Mouse (Mus musculus) macrophage (primary cell): ENCODE data around the gene Zfp213. TPM values are rescaled to one million over a fixed set of nuclear protein-coding genes. Genes with fewer than 3 reads are reported as not detected.

ENCODE experiments used
- H3K27ac ChIP-seq: fragments of 350-480 bp; formaldehyde crosslinking; 2 replicates; pipeline ENCODE4 v1.9.0; 2021
- H3K36me3 ChIP-seq: fragments of 350-480 bp; formaldehyde crosslinking; 2 replicates; pipeline ENCODE4 v1.9.0; 2021; ENCODE audit errors: inconsistent target
- H3K4me3 ChIP-seq: fragments of 350-480 bp; formaldehyde crosslinking; 2 replicates; pipeline ENCODE4 v1.9.0; 2021; ENCODE audit errors: inconsistent target
- H3K79me2 ChIP-seq: fragments of 350-480 bp; formaldehyde crosslinking; 2 replicates; pipeline ENCODE4 v1.9.0; 2021; ENCODE audit errors: inconsistent target
- WGBS: methylation state at CpG from one replicate; pipeline ENCODE4 v1.1.7; 2026; ENCODE audit warnings: inconsistent platforms; ENCODE audit not compliant: missing documents; 5-methylcytosine and 5-hydroxymethylcytosine counted together
- polyA plus RNA-seq: library from polyadenylated mRNA; stranded (reverse); fragments of 250-400 nt; gene quantifications from 3 replicates; pipeline ENCODE4 v1.2.4, GENCODE M21; 2018; ENCODE audit warnings: inconsistent platforms

Gene Zfp213
- polyA plus RNA-seq, 1 experiment from 2014 or later: 1.9 TPM

GRCm38 (mm10) chr17:23554321-23554720 is 9.7 kb downstream of the Zfp213 start:
- H3K36me3 ChIP-seq: peaks cover 22% of the 10 kb centered on the region; the same call in 1 of the 2 replicates
- no peak overlapping the region for H3K27ac ChIP-seq
- H3K79me2 ChIP-seq: no peaks in the 10 kb centered on the region
- no peak overlapping the region for H3K4me3 ChIP-seq

DNA sequence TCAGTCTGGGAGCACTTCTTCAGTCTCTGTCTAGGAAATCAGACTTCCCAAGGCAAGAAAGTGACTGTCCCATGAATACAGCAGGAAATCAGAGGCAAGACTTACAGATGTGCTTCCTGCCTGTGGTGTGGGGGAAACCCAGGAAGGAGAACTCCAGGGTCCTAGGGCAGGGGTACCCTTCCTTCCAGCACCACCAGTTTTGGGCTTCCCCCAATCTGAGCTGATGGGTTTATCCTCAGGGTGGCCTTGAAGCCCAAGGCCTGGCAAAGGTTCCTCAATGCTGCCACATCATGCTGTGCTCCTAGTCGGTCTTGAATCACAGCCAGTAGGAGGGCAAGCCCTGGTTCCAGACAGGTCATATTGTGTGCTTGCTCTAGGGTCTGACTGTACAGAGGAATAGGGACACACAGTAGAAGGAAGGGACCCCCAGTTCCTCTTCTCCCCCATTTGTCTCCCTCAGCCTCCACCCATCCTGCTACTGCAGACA is 10.4 kb downstream of the Zfp213 start:
- Histone ChIP-seq H3K4me3 (no peak overlapping the region), H3K36me3 (peaks cover 16% of the 10 kb centered on the region; the same call in 1 of the 2 replicates), H3K27ac (no peak overlapping the region), H3K79me2 (no peaks in the 10 kb centered on the region)
- 72% methylated on average over 1 of the region's 1 CpGs for WGBS

DNA sequence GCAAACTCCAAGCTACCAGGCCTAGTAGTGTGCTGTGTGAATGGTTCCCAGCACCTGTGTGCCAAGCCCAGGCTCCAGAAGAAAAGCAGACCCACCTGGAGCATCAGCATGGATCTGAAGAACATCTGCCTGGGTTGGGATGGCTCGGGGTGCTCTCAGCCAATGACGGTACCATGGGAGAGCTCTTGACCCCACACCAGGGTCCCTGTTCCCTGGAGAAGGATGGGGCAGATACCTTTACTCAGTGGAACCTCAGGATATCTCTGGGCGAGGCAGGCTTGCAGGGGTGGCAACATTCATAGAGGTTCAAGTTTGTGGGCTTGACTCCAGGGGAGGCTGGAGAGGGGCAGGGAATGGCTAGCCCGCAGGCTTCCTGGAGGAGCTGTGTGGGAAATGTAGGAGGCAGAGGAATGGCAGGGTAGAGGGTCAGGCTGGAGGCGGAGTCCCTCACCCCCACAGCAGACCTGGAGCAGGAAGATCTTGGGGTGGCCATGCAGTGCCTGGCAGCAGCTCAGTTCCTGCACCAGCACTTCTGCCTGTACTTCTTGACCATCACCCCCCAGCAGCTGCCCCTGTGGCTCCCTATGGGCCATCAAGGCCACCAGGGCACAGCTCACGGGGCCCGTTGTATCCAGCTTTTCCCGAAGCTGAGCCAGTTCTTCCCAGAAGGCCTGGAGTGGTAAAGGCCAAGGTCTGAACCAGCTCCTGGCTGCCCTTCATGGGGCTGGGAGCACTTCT is 11.0 kb downstream of the Zfp213 start:
- Histone ChIP-seq H3K79me2 (no peaks in the 10 kb centered on the region), H3K4me3 (no peak overlapping the region), H3K36me3 (peaks cover 10% of the 10 kb centered on the region; the same call in 1 of the 2 replicates), H3K27ac (no peak overlapping the region)
- WGBS: 88% methylated on average over 8 of the region's 8 CpGs

- no peaks in the 10 kb centered on the region for H3K79me2 ChIP-seq
- no peak overlapping the region for H3K27ac ChIP-seq
- WGBS: 76% methylated on average over 5 of the region's 5 CpGs
- peaks cover 1% of the 10 kb centered on the region; the same call in 1 of the 2 replicates for H3K36me3 ChIP-seq
- H3K4me3 ChIP-seq: no peak overlapping the region
These were observed 12.1 kb downstream of the Zfp213 start for GRCm38 (mm10) chr17:23551963-23552362.

DNA sequence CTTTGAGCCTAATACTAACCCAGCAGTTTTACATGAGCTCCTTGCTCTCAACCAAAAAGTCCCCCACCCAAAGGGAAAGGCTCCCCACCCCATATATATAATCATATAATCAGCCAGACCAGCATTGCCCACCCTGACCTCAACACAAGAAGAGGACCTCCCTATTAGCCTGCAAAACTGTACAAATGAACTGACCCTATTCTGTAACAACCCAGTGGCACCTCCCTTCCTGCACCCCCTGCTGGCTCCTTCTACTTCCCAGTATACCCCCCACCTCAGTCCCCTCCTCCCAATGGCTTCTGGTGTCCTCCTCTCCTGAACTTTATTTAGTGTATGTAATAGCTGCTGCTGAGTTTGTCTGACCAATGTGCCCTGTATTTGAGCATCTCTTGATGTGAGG is 12.6 kb downstream of the Zfp213 start:
- peak overlapping the region; percentile 74 for H3K4me3 ChIP-seq
- no peaks in the 10 kb centered on the region for H3K36me3 ChIP-seq
- H3K27ac ChIP-seq: no peak overlapping the region
- H3K79me2 ChIP-seq: no peaks in the 10 kb centered on the region

- H3K27ac ChIP-seq: peak overlapping the region; percentile 42
- H3K4me3 ChIP-seq: peak overlapping the region; percentile 74
- 5% methylated on average over 15 of the region's 15 CpGs for WGBS
- no peaks in the 10 kb centered on the region for H3K36me3 ChIP-seq
- H3K79me2 ChIP-seq: no peaks in the 10 kb centered on the region
These were observed 13.2 kb downstream of the Zfp213 start for GRCm38 (mm10) chr17:23550856-23551255.

DNA sequence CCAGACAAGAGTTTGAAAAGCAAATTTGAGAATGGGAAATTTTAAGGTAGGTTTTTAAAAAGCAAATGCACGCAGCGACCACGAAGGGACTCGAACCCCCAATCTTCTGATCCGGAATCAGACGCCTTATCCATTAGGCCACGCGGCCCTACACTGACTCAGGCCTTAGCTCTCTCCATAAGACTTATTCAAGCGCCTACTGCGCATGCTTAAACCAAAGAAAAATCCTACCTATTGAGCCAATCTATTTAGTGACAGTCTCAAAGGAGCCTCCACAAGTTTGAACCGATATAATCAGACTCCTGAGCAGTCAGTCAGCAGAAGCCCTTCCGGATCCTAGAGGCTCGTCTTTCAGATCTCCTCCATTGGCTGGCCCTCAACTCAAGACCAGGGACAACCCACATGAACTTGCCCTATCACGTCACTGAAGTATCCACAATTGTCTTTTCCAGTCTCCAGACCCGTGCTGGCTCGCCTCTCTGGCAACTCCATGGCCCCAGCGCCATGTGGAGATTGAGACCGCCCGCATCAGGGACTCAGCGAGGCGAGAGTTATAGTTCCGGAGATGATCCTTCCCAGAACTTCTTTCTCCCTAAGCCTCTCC is 13.7 kb downstream of the Zfp213 start:
- Histone ChIP-seq H3K27ac (peak overlapping the region; percentile 42), H3K36me3 (no peaks in the 10 kb centered on the region), H3K4me3 (peak overlapping the region; percentile 74), H3K79me2 (no peaks in the 10 kb centered on the region)
- WGBS: under 1% methylated on average over 22 of the region's 22 CpGs

DNA sequence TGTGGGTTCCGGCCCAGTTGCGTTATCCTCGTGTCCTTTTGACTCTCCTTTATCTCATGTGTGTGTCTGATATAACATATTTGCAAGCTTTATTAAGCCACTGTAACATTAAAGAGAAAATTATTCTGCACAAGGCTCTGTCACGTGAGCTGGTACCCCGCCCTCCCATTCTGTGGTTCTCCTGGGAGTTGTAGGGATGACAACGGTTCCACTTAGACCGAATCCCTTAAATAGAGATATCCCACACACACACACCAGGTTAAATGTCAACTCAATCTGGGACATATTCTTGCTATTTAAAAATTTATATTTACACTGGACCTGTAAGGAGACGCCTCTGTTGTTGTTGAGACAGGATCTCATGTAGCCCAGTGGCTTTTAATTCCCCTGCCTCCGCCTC is 14.6 kb downstream of the Zfp213 start:
- peak overlapping the region; percentile 74 for H3K4me3 ChIP-seq
- 12% methylated on average over 9 of the region's 9 CpGs for WGBS
- no peak overlapping the region for H3K27ac ChIP-seq

DNA sequence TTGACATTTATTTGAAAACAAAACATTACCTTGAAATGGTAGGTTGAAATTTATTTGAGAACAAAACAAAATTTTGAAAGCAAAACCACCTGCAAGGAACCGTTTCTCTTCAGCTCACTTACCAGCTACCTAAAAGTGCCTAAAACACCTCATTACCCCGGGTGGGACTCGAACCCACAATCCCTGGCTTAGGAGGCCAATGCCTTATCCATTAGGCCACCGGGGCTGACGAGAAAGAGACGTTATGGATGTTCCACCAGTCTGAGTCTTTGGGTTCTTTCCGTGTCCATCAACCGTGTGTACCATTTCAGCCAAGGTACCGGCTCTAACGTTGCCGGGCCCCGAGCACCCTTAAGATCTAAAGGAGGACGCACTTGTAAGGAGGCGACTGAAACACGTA is 15.4 kb downstream of the Zfp213 start:
- no peak overlapping the region for H3K27ac ChIP-seq
- WGBS: under 1% methylated on average over 15 of the region's 15 CpGs

More for the DNA sequence above, 14.6 kb downstream of the Zfp213 start:
- Histone ChIP-seq H3K79me2 (no peaks in the 10 kb centered on the region), H3K36me3 (no peaks in the 10 kb centered on the region)

GRCm38 (mm10) chr17:23547681-23548443 is 16.2 kb downstream of the Zfp213 start:
- Histone ChIP-seq H3K36me3 (no peaks in the 10 kb centered on the region), H3K4me3 (peak overlapping the region; percentile 98; the same call in 1 of the 2 replicates), H3K79me2 (no peaks in the 10 kb centered on the region), H3K27ac (no peak overlapping the region)
- WGBS: 73% methylated on average over 11 of the region's 11 CpGs

More for the DNA sequence above, 15.4 kb downstream of the Zfp213 start:
- Histone ChIP-seq H3K4me3 (peak overlapping the region; percentile 74), H3K79me2 (no peaks in the 10 kb centered on the region), H3K36me3 (no peaks in the 10 kb centered on the region)

DNA sequence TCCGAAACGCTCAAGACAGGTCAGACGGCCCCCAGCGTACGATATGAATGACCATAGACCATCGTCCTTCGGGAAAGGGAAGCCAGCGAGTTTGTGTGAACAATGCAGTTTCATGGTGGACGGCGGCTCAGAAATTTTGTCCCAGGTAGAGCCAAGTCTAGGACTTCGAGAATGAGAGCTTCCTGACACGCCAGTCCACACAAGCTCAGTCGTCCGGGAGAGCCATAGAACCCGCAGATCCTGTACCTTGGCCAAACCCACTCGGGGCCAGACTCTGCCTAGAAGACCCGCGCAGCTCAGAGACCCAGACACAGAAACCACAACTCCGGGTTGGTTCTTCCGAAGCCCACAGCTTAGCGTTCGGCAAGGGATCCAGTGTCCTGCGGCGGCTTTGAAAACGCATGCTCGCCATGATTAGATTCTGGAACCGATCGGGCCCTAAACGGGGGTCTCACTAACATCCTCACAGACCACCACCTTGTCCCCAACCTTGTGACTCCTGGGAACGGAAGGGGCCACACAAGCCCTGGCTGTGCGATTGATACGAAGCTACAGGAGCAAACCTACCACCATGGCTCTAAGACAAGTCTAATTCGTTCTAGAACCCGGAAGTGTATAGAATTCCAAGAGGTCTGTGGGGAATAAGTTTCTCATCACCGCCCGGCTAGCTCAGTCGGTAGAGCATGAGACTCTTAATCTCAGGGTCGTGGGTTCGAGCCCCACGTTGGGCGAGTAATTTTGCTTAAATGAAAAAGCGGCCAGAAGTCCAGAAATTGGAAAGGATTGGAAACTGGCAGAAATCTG is 17.1 kb downstream of the Zfp213 start:
- Histone ChIP-seq H3K27ac (peak overlapping the region; percentile 75), H3K4me3 (peak overlapping the region; percentile 98), H3K79me2 (no peaks in the 10 kb centered on the region), H3K36me3 (no peaks in the 10 kb centered on the region)
- WGBS: under 1% methylated on average over 42 of the region's 42 CpGs

DNA sequence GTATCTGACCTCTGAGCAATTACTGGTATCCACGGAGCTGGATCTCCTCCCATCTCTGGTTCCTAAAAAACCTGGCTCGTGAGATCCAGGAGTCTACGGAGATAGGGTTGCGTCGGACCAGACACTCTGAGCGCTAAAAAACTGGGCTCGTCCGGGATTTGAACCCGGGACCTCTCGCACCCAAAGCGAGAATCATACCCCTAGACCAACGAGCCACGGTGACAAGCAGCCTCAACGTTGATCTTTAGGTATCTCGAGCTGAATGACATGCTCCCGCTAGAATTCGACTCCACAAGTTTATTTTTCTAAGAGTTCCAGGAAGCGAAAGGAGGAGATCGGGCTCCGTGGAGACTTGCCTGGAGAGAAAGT is 17.7 kb downstream of the Zfp213 start:
- H3K4me3 ChIP-seq: peak overlapping the region; percentile 98
- no peaks in the 10 kb centered on the region for H3K36me3 ChIP-seq
- no peaks in the 10 kb centered on the region for H3K79me2 ChIP-seq
- peak overlapping the region; percentile 75 for H3K27ac ChIP-seq
- 3% methylated on average over 20 of the region's 20 CpGs for WGBS

- WGBS: 61% methylated on average over 6 of the region's 6 CpGs
- Histone ChIP-seq H3K27ac (no peak overlapping the region), H3K79me2 (no peaks in the 10 kb centered on the region), H3K36me3 (no peaks in the 10 kb centered on the region), H3K4me3 (peak overlapping the region; percentile 98; the same call in 1 of the 2 replicates)
These were observed 18.2 kb downstream of the Zfp213 start for GRCm38 (mm10) chr17:23545841-23546240.

DNA sequence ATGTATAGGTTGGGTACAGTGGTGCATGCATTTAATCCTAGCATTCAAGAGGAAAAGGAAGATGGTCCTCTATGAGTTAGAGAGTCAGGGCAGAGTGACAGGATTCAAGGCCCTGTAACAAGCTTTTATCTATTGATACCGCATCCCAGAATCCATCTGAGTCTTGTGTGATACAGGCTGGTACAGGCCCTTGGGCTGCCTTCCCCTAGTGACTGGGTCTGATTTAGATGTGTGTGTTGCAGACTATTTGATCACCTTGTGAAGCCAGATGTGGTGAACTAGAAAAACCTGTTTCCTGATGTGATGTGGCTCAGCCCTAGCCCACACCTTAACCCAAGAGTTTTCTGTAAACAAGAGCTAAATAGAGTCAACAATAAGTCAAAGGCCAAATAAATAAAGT is 19.3 kb downstream of the Zfp213 start:
- no peaks in the 10 kb centered on the region for H3K79me2 ChIP-seq
- no peak overlapping the region for H3K4me3 ChIP-seq
- WGBS: 100% methylated on average over 1 of the region's 1 CpGs
- no peak overlapping the region for H3K27ac ChIP-seq
- no peaks in the 10 kb centered on the region for H3K36me3 ChIP-seq
